Mouse (Mus musculus) neural tube, embryonic 11.5 days (tissue): Measurements from ENCODE around the gene Plekhm1. TPM values are rescaled to one million over a fixed set of nuclear protein-coding genes. Genes with fewer than 3 reads are reported as not detected.

Source experiments
- ATAC-seq: fragments of 200-750 bp; cut with Nextera tagmentation; 2 replicates; pipeline ENCODE4 v1.8.0; 2017; ENCODE audit warnings: moderate number of reproducible peaks, mild to moderate bottlenecking, moderate TSS enrichment, moderate library complexity; ENCODE audit not compliant: insufficient read depth, low FRiP score, low TSS enrichment
- DNase-seq: peaks from one replicate; pipeline ENCODE4 v3.0.0-alpha.2; 2015; ENCODE audit warnings: low spot score
- H3K27ac ChIP-seq: fragments of 300-500 bp; sonication (generic); 2 replicates; pipeline ENCODE4 v1.5.1; 2014; ENCODE audit warnings: low read depth, mild to moderate bottlenecking, low read length
- H3K27me3 ChIP-seq: fragments of 300-500 bp; sonication (generic); 2 replicates; pipeline ENCODE4 v1.6.1; 2014; ENCODE audit warnings: mild to moderate bottlenecking, low read length, mixed read lengths; ENCODE audit not compliant: control insufficient read depth, insufficient read depth
- H3K36me3 ChIP-seq: fragments of 300-500 bp; sonication (generic); 2 replicates; pipeline ENCODE4 v1.6.1; 2014; ENCODE audit warnings: mild to moderate bottlenecking, low read length, moderate library complexity, mixed read lengths; ENCODE audit not compliant: control insufficient read depth, insufficient read depth
- H3K4me1 ChIP-seq: fragments of 300-500 bp; sonication (generic); 2 replicates; pipeline ENCODE4 v1.6.1; 2014; ENCODE audit warnings: low read length, mixed read lengths; ENCODE audit not compliant: control insufficient read depth, insufficient read depth
- H3K4me2 ChIP-seq: fragments of 300-500 bp; sonication (generic); 2 replicates; pipeline ENCODE4 v1.6.1; 2014; ENCODE audit warnings: low read depth, mild to moderate bottlenecking, moderate library complexity
- H3K4me3 ChIP-seq: fragments of 300-500 bp; sonication (generic); 2 replicates; pipeline ENCODE4 v1.5.1; 2014; ENCODE audit warnings: low read depth, low read length
- H3K9ac ChIP-seq: fragments of 300-500 bp; sonication (generic); 2 replicates; pipeline ENCODE4 v1.6.1; 2014; ENCODE audit warnings: mild to moderate bottlenecking, low read length
- H3K9me3 ChIP-seq: fragments of 300-500 bp; sonication (generic); 2 replicates; pipeline ENCODE4 v1.6.1; 2016; ENCODE audit warnings: low read length; ENCODE audit not compliant: control insufficient read depth
- WGBS: fragments of 180-500 bp; shearing (Covaris S2); extraction: QIAGEN DNeasy Blood & Tissue Kit; methylation state at CpG from one replicate; pipeline ENCODE4 v1.1.7; 2014; 5-methylcytosine and 5-hydroxymethylcytosine counted together
- polyA plus RNA-seq: library from polyadenylated mRNA; unstranded; fragments of >200 nt; fragmentation: Nextera tagmentation; extraction: Ambion mirVana; gene quantifications from 2 replicates; pipeline ENCODE4 v1.2.1, GENCODE M21; 2014

Gene Plekhm1
- polyA plus RNA-seq, 1 experiment from 2014 or later = 10.5 TPM

GRCm38 (mm10) chr11:103344494-103345332 lies 67.8 kb downstream of the Plekhm1 start:
- no peak for DNase-seq

GRCm38 (mm10) chr11:103343881-103344280 lies 68.6 kb downstream of the Plekhm1 start:
- H3K27me3 ChIP-seq = no peaks in the 10 kb centered on the region
- H3K36me3 ChIP-seq = no peaks in the 10 kb centered on the region
- WGBS = 77% methylated on average over 1 of the region's 1 CpGs
- no peak overlapping the region for H3K4me2 ChIP-seq
- H3K4me1 ChIP-seq = no peaks in the 10 kb centered on the region
- no peak overlapping the region for H3K9ac ChIP-seq
- H3K9me3 ChIP-seq = no peaks in the 10 kb centered on the region
- H3K27ac ChIP-seq = no peak overlapping the region
- no peak overlapping the region for H3K4me3 ChIP-seq
- ATAC-seq = no peak
- no peak for DNase-seq

More at GRCm38 (mm10) chr11:103344494-103345332, 67.8 kb downstream of the Plekhm1 start:
- Histone ChIP-seq H3K27me3 (no peaks in the 10 kb centered on the region), H3K9me3 (no peaks in the 10 kb centered on the region), H3K4me3 (no peak overlapping the region), H3K4me2 (no peak overlapping the region), H3K9ac (no peak overlapping the region), H3K27ac (no peak overlapping the region), H3K36me3 (no peaks in the 10 kb centered on the region), H3K4me1 (no peaks in the 10 kb centered on the region)
- ATAC-seq = no peak
- WGBS = 84% methylated on average over 19 of the region's 19 CpGs

- Histone ChIP-seq H3K9ac (no peak overlapping the region), H3K4me1 (no peaks in the 10 kb centered on the region), H3K27me3 (no peaks in the 10 kb centered on the region), H3K27ac (no peak overlapping the region), H3K4me2 (no peak overlapping the region), H3K36me3 (no peaks in the 10 kb centered on the region), H3K4me3 (no peak overlapping the region), H3K9me3 (no peaks in the 10 kb centered on the region)
- DNase-seq (no peak), ATAC-seq (no peak)
- WGBS = 88% methylated on average over 6 of the region's 6 CpGs
These were observed 69.4 kb downstream of the Plekhm1 start for GRCm38 (mm10) chr11:103343063-103343462.

GRCm38 (mm10) chr11:103340677-103341076 lies 71.8 kb downstream of the Plekhm1 start:
- H3K9me3 ChIP-seq = no peaks in the 10 kb centered on the region
- DNase-seq (no peak), ATAC-seq (no peak)
- H3K4me3 ChIP-seq = no peak overlapping the region
- H3K36me3 ChIP-seq = no peaks in the 10 kb centered on the region
- H3K9ac ChIP-seq = no peak overlapping the region
- H3K4me1 ChIP-seq = no peaks in the 10 kb centered on the region
- 40% methylated on average over 7 of the region's 7 CpGs for WGBS
- no peak overlapping the region for H3K27ac ChIP-seq
- H3K27me3 ChIP-seq = no peaks in the 10 kb centered on the region
- no peak overlapping the region for H3K4me2 ChIP-seq

- no peaks in the 10 kb centered on the region for H3K9me3 ChIP-seq
- ATAC-seq (no peak), DNase-seq (no peak)
- no peaks in the 10 kb centered on the region for H3K36me3 ChIP-seq
- H3K4me1 ChIP-seq = no peaks in the 10 kb centered on the region
- H3K4me3 ChIP-seq = no peak overlapping the region
- H3K4me2 ChIP-seq = peak overlapping the region; percentile 25; the same call in 1 of the 2 replicates
- no peak overlapping the region for H3K27ac ChIP-seq
- WGBS = 62% methylated on average over 19 of the region's 19 CpGs
- 0 out of 2 replicates have a peak overlapping the region, but pooled peaks have one; percentile 14 for H3K9ac ChIP-seq
- H3K27me3 ChIP-seq = no peaks in the 10 kb centered on the region
These were observed 72.4 kb downstream of the Plekhm1 start for GRCm38 (mm10) chr11:103340130-103340529.

- peaks cover 5% of the 10 kb centered on the region; the same call in 1 of the 2 replicates for H3K27me3 ChIP-seq
- peak; percentile 46 for DNase-seq
- H3K36me3 ChIP-seq = no peaks in the 10 kb centered on the region
- H3K27ac ChIP-seq = no peak overlapping the region
- H3K4me1 ChIP-seq = no peaks in the 10 kb centered on the region
- WGBS = 34% methylated on average over 19 of the region's 19 CpGs
- no peaks in the 10 kb centered on the region for H3K9me3 ChIP-seq
- 0 out of 2 replicates have a peak overlapping the region, but pooled peaks have one; percentile 14 for H3K9ac ChIP-seq
- no peak for ATAC-seq
- H3K4me2 ChIP-seq = peak overlapping the region; percentile 25
- no peak overlapping the region for H3K4me3 ChIP-seq
These were observed 72.9 kb downstream of the Plekhm1 start for GRCm38 (mm10) chr11:103339414-103340119.

GRCm38 (mm10) chr11:103338671-103339070 lies 73.8 kb downstream of the Plekhm1 start:
- H3K9me3 ChIP-seq = no peaks in the 10 kb centered on the region

GRCm38 (mm10) chr11:103338119-103338518 lies 74.4 kb downstream of the Plekhm1 start:
- no peak overlapping the region for H3K9ac ChIP-seq
- no peak overlapping the region for H3K4me3 ChIP-seq
- no peaks in the 10 kb centered on the region for H3K36me3 ChIP-seq
- no peaks in the 10 kb centered on the region for H3K9me3 ChIP-seq
- no peak overlapping the region for H3K4me2 ChIP-seq
- H3K27me3 ChIP-seq = peaks cover 18% of the 10 kb centered on the region
- DNase-seq (no peak), ATAC-seq (no peak)
- H3K4me1 ChIP-seq = 0 out of 2 replicates have a peak, but pooled peaks cover 3% of the 10 kb centered on the region
- 85% methylated on average over 7 of the region's 7 CpGs for WGBS
- no peak overlapping the region for H3K27ac ChIP-seq

More at GRCm38 (mm10) chr11:103338671-103339070, 73.8 kb downstream of the Plekhm1 start:
- no peak overlapping the region for H3K9ac ChIP-seq
- peaks cover 13% of the 10 kb centered on the region for H3K27me3 ChIP-seq
- 0 out of 2 replicates have a peak, but pooled peaks cover 1% of the 10 kb centered on the region for H3K4me1 ChIP-seq
- H3K36me3 ChIP-seq = no peaks in the 10 kb centered on the region
- no peak for ATAC-seq
- no peak overlapping the region for H3K27ac ChIP-seq
- no peak overlapping the region for H3K4me3 ChIP-seq
- no peak overlapping the region for H3K4me2 ChIP-seq
- no peak for DNase-seq
- 90% methylated on average over 6 of the region's 6 CpGs for WGBS
